Mouse (Mus musculus) kidney, embryonic 16.5 days (tissue): ENCODE data around the gene Patj. TPM values are rescaled to one million over a fixed set of nuclear protein-coding genes. Genes with fewer than 3 reads are reported as not detected.
A peak's percentile ranks its signal among the peaks of the same experiment; 100 is the strongest.

Experiments used
- ATAC-seq: fragments of 200-750 bp; cut with Nextera tagmentation; 2 replicates; pipeline ENCODE4 v1.8.0; 2017; ENCODE audit warnings: moderate TSS enrichment; ENCODE audit not compliant: low FRiP score, low TSS enrichment
- H3K27ac ChIP-seq: fragments of 300-500 bp; sonication (generic); 2 replicates; pipeline ENCODE4 v1.5.1; 2014; ENCODE audit warnings: low read length
- H3K27me3 ChIP-seq: fragments of 300-500 bp; sonication (generic); 2 replicates; pipeline ENCODE4 v1.6.1; 2014; ENCODE audit warnings: low read length, control low read depth, mixed read lengths; ENCODE audit not compliant: insufficient read depth
- H3K36me3 ChIP-seq: fragments of 300-500 bp; sonication (generic); 2 replicates; pipeline ENCODE4 v1.6.1; 2014; ENCODE audit warnings: low read length, control low read depth, mixed read lengths; ENCODE audit not compliant: insufficient read depth
- H3K4me1 ChIP-seq: fragments of 300-500 bp; sonication (generic); 2 replicates; pipeline ENCODE4 v1.6.1; 2014; ENCODE audit warnings: low read length, control low read depth, mixed read lengths; ENCODE audit not compliant: insufficient read depth
- H3K4me2 ChIP-seq: fragments of 300-500 bp; sonication (generic); replicated peaks from 2 replicates; pipeline ENCODE4 v1.6.1; 2014; ENCODE audit warnings: low read depth, low read length
- H3K4me3 ChIP-seq: fragments of 300-500 bp; sonication (generic); 2 replicates; pipeline ENCODE4 v1.5.1; 2014; ENCODE audit warnings: mild to moderate bottlenecking, low read length
- H3K9ac ChIP-seq: fragments of 300-500 bp; sonication (generic); replicated peaks from 2 replicates; pipeline ENCODE4 v1.6.1; 2014; ENCODE audit warnings: low read length
- H3K9me3 ChIP-seq: fragments of 300-500 bp; sonication (generic); 2 replicates; pipeline ENCODE4 v1.6.1; 2016; ENCODE audit warnings: low read length, control low read depth
- WGBS: fragments of 180-500 bp; shearing (Covaris S2); extraction: QIAGEN DNeasy Blood & Tissue Kit; methylation state at CpG from one replicate; pipeline ENCODE4 v1.1.7; 2014; 5-methylcytosine and 5-hydroxymethylcytosine counted together
- polyA plus RNA-seq: library from polyadenylated mRNA; unstranded; fragments of >200 nt; fragmentation: Nextera tagmentation; extraction: Ambion mirVana; gene quantifications from 2 replicates; pipeline ENCODE4 v1.2.1, GENCODE M21; 2015

Gene Patj
- polyA plus RNA-seq, 1 experiment from 2014 or later, result 27.6 TPM

- ATAC-seq, result no peak
- Histone ChIP-seq H3K4me3 (no peak overlapping the region), H3K4me1 (no peaks in the 10 kb centered on the region), H3K4me2 (no peak overlapping the region), H3K9ac (no peak overlapping the region), H3K36me3 (peaks cover 7% of the 10 kb centered on the region; the same call in 1 of the 2 replicates), H3K27me3 (no peaks in the 10 kb centered on the region), H3K9me3 (no peaks in the 10 kb centered on the region), H3K27ac (no peak overlapping the region)
- 91% methylated on average over 3 of the region's 3 CpGs for WGBS
Measured at GRCm38 (mm10) chr4:98535446-98535845, 139.9 kb downstream of the Patj start.

DNA sequence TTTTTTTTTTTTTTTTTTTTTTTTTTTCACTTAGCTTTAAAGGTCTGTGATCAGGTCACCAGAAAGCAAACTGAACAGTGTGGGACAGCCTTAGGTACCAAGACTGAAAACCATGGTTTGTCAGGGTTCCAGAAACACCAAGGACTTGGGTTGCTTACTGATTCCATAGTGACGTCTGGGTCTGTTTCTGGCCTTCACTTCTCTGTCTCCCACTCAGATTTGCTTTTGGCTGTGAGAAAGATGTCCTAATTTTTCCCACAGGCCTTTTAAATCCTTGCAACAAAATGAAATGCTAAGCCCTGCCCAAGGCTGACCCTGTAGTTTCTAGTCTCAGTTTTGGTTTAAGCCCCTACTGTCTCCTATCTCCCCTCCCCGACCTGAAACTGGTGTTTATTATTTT is 146.0 kb downstream of the Patj start:
- no peaks in the 10 kb centered on the region for H3K4me1 ChIP-seq
- no peaks in the 10 kb centered on the region for H3K27me3 ChIP-seq
- no peak overlapping the region for H3K9ac ChIP-seq
- no peak overlapping the region for H3K4me3 ChIP-seq
- no peak overlapping the region for H3K4me2 ChIP-seq
- no peak overlapping the region for H3K27ac ChIP-seq
- ATAC-seq, result no peak
- 0 out of 2 replicates have a peak, but pooled peaks cover 3% of the 10 kb centered on the region for H3K36me3 ChIP-seq
- WGBS, result 85% methylated on average over 2 of the region's 2 CpGs
- no peaks in the 10 kb centered on the region for H3K9me3 ChIP-seq

- ATAC-seq, result no peak
- Histone ChIP-seq H3K4me1 (no peaks in the 10 kb centered on the region), H3K4me3 (no peak overlapping the region), H3K9me3 (no peaks in the 10 kb centered on the region), H3K9ac (no peak overlapping the region), H3K36me3 (0 out of 2 replicates have a peak, but pooled peaks cover 3% of the 10 kb centered on the region), H3K27me3 (no peaks in the 10 kb centered on the region), H3K4me2 (no peak overlapping the region), H3K27ac (no peak overlapping the region)
- 74% methylated on average over 3 of the region's 3 CpGs for WGBS
Measured at GRCm38 (mm10) chr4:98543001-98543400, 147.4 kb downstream of the Patj start.

DNA sequence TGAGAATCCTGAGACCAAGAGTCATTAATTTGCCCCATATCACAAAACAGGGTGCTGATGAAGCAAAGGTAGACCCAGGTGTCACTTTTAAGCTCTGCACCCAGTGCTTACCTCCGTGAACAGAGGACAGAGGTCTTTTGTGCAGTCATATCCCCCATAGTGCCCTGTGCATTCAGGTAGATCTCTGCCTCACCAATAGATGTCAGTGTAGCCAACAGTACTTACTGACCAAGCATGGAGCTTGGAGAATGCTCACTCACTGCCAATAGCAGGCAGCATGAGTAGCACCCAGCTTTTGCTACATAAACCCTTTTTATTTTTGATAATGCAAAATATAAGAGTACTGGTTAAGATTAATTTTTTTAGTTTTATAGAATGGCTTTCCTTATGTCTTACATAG is 149.8 kb downstream of the Patj start:
- Histone ChIP-seq H3K27ac (no peak overlapping the region), H3K4me1 (no peaks in the 10 kb centered on the region), H3K36me3 (no peaks in the 10 kb centered on the region), H3K9ac (no peak overlapping the region), H3K9me3 (no peaks in the 10 kb centered on the region), H3K4me2 (no peak overlapping the region), H3K4me3 (no peak overlapping the region), H3K27me3 (no peaks in the 10 kb centered on the region)
- WGBS, result 33% methylated on average over 1 of the region's 1 CpGs
- ATAC-seq, result peak; percentile 84; the same call in 1 of the 2 replicates

GRCm38 (mm10) chr4:98546456-98547176 is 151.0 kb downstream of the Patj start:
- no peak overlapping the region for H3K27ac ChIP-seq
- no peak for ATAC-seq
- no peaks in the 10 kb centered on the region for H3K4me1 ChIP-seq
- H3K4me3 ChIP-seq, result no peak overlapping the region
- H3K36me3 ChIP-seq, result no peaks in the 10 kb centered on the region
- no peaks in the 10 kb centered on the region for H3K9me3 ChIP-seq
- WGBS, result 69% methylated on average over 12 of the region's 12 CpGs
- H3K9ac ChIP-seq, result no peak overlapping the region
- H3K4me2 ChIP-seq, result no peak overlapping the region
- no peaks in the 10 kb centered on the region for H3K27me3 ChIP-seq

DNA sequence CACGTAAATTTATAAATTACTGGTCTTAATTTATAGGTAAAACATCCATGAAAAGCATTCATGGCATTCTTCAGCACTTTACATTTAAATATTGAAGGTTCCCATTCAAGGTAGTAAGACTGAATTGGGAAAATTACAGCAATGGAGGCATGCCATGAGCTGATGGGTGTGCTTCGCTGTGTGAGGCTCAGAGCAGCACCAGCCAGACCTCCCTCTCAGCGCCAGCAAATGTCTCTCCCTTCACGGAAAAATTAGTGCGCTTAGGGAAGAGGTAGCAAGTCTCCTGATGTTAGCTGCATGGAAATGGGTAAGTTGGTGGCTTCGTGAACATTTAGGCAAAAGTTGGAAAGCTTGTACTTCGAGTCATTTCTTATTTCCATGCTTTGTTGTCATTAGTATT is 153.9 kb downstream of the Patj start:
- no peaks in the 10 kb centered on the region for H3K36me3 ChIP-seq
- no peak overlapping the region for H3K4me2 ChIP-seq
- no peak overlapping the region for H3K4me3 ChIP-seq
- no peaks in the 10 kb centered on the region for H3K9me3 ChIP-seq
- no peaks in the 10 kb centered on the region for H3K4me1 ChIP-seq
- H3K27ac ChIP-seq, result no peak overlapping the region
- no peaks in the 10 kb centered on the region for H3K27me3 ChIP-seq
- WGBS, result 87% methylated on average over 7 of the region's 7 CpGs
- H3K9ac ChIP-seq, result no peak overlapping the region
- ATAC-seq, result no peak

- no peaks in the 10 kb centered on the region for H3K9me3 ChIP-seq
- 94% methylated on average over 5 of the region's 5 CpGs for WGBS
- H3K27ac ChIP-seq, result no peak overlapping the region
- no peak for ATAC-seq
- no peak overlapping the region for H3K4me3 ChIP-seq
- H3K4me2 ChIP-seq, result no peak overlapping the region
- no peaks in the 10 kb centered on the region for H3K36me3 ChIP-seq
- no peak overlapping the region for H3K9ac ChIP-seq
- H3K27me3 ChIP-seq, result no peaks in the 10 kb centered on the region
- no peaks in the 10 kb centered on the region for H3K4me1 ChIP-seq
Measured at GRCm38 (mm10) chr4:98550116-98550515, 154.5 kb downstream of the Patj start.

DNA sequence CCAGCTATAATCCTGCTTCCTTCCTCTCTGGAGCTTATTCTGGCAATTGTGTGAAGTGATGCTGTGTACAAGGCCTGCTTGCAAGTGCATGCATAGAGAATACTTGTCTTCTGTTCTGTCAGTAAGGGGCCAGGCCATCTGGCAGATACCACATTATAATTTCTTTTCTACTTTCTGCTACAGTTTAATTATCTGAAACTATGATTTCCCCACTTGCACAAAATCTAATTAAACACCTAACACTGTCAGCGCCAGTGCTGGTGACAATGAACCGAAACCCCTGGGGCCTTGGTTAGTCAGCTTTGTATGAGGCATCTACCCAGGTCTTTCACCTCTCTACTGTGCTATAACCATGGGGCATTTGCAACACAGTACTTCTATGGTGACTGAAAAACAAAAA is 160.1 kb downstream of the Patj start:
- no peak for ATAC-seq
- no peaks in the 10 kb centered on the region for H3K9me3 ChIP-seq
- no peak overlapping the region for H3K4me2 ChIP-seq
- H3K4me1 ChIP-seq, result no peaks in the 10 kb centered on the region
- H3K4me3 ChIP-seq, result no peak overlapping the region
- 90% methylated on average over 2 of the region's 2 CpGs for WGBS
- H3K9ac ChIP-seq, result no peak overlapping the region
- H3K36me3 ChIP-seq, result no peaks in the 10 kb centered on the region
- no peaks in the 10 kb centered on the region for H3K27me3 ChIP-seq
- no peak overlapping the region for H3K27ac ChIP-seq

GRCm38 (mm10) chr4:98556449-98556848 is 160.9 kb downstream of the Patj start:
- Histone ChIP-seq H3K9ac (no peak overlapping the region), H3K4me1 (no peaks in the 10 kb centered on the region), H3K9me3 (no peaks in the 10 kb centered on the region), H3K27me3 (no peaks in the 10 kb centered on the region), H3K4me3 (no peak overlapping the region), H3K4me2 (no peak overlapping the region), H3K36me3 (no peaks in the 10 kb centered on the region), H3K27ac (no peak overlapping the region)
- no peak for ATAC-seq
- WGBS, result 94% methylated on average over 6 of the region's 6 CpGs

GRCm38 (mm10) chr4:98557192-98557591 is 161.6 kb downstream of the Patj start:
- no peak overlapping the region for H3K9ac ChIP-seq
- H3K4me1 ChIP-seq, result no peaks in the 10 kb centered on the region
- 90% methylated on average over 13 of the region's 13 CpGs for WGBS
- H3K27me3 ChIP-seq, result no peaks in the 10 kb centered on the region
- H3K4me2 ChIP-seq, result no peak overlapping the region
- H3K4me3 ChIP-seq, result no peak overlapping the region
- no peak overlapping the region for H3K27ac ChIP-seq
- no peaks in the 10 kb centered on the region for H3K9me3 ChIP-seq
- H3K36me3 ChIP-seq, result no peaks in the 10 kb centered on the region
- ATAC-seq, result no peak
